Mouse (Mus musculus): ENCODE measurements around the gene Fgf2.

Fgf2 gene

DNA sequence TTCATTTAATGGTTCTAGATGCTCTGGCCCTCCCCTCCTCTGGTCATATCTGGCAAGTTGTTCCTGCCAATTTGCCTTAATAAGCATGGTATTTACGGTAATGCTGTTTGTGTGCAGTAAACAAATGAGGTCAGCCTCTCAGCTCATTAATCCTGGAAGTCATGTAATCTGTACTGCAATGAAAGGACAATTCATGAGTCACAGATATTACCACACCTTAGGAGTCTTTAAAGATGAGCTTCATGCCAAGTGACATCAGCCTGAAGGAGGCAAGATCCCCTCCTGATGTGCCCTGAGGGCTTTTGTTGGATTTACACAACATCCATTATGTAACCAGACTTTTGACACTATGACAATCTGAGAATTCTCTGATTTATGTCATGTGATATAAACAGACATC, 6.6 kb downstream of the Fgf2 start:
- in situ Hi-C loops (cut with MboI), result no loop called here

DNA sequence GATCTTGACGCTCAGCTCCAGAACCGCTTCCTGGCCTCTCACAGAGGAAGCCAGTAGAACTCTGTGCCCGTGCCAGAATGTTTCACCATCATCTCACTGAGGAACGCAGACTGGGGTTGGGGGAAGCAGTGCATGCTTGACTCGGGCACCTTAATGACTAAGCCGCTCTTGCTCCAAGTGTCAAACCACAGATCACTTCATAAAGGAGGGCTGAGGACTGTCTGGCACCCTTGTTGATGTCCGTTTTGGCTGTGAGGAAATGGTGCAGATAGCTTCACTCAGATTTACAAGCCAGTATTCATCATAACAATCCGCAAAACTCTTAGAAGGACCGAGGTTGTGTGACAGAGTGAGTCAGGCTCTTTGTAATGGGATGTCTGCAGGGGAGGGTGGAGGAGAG, 12.6 kb downstream of the Fgf2 start:
- in situ Hi-C loops (cut with MboI), result no loop called here

GRCm38 (mm10) chr3:37365144-37365543, 17.0 kb downstream of the Fgf2 start:
- in situ Hi-C loops (cut with MboI), result no loop called here

DNA sequence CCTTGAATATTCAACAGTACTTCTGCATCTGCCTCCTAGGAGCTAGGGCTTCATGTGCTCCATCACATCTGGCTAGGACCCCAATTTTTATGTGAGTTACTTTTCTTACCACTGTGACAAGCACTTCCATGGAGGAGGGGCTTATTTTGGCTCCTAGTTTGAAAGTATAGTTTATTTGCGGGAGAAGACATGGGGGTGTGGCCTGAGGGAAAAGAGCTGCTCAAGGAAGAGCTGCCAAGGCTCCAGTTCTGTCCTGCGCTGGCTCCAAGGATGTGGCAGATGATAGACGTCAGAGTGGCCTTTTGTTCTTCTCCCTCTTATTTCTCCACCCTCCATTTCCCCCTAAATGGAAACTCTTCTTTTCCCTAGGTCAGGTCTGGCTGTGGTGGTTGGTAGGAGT, 17.8 kb downstream of the Fgf2 start:
- in situ Hi-C loops (cut with MboI), result no loop called here

GRCm38 (mm10) chr3:37366381-37367053, 18.4 kb downstream of the Fgf2 start:
- in situ Hi-C loops (cut with MboI), result no loop called here

DNA sequence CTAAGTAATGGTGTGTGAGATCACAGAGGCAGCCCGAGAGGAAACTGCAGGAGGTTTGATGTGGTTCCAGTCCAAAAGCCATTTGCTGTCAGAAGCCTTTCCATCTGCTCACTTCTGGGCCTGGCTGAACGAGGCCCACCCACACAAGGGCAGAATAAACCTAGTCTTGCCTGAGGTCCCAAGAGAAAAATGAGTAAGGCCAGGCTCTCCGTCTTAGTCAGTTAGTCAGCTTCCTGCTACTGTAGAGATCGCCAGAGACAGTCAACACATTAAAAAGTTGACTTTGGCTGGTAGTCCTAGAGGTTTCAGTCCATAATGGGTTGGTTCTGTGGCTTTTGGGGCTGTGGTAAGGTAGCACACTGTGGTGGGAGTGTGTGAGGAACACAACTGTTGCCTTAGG, 22.3 kb downstream of the Fgf2 start:
- in situ Hi-C loops (cut with MboI), result no loop called here

GRCm38 (mm10) chr3:37373712-37374111, 25.6 kb downstream of the Fgf2 start:
- in situ Hi-C loops (cut with MboI), result no loop called here

DNA sequence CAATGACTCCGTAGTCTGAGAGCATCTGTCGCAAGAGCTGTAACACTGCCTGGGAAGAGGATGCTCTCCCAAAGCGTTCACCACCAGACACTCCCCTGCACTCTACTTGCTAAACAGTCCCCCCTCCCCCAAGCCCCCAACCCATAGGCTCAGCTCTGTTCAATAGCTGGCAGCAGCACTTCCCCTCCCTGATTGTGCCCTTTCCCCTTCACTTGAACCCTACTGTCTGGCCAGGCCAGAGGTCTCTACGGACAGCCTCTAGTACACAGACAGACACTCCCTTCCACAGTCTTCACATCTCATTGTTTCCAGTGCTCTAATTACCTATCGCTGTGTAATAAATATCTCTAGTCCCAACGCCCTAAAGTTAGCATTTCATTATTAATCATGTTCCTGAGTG, 29.8 kb downstream of the Fgf2 start:
- in situ Hi-C loops (cut with MboI), result no loop called here

DNA sequence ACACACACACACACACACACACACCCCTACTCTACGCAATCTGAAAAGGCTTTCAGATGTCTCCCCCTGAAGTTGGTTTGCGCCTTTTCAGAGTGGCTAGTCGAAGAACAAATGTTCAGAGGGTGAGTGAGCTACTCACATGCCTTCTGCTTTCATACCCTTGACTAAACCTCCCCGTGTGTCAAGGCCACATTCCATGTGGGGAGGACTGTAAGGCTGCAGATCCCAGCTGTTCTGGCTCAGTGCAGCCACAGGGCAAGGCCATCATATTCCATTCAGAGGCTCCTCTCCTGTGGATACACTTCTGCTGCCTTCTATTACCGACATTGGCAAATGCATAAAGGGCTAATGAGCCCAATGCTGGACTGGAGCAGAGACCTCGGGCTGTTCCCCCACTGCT, 30.3 kb downstream of the Fgf2 start:
- in situ Hi-C loops (cut with MboI), result no loop called here

DNA sequence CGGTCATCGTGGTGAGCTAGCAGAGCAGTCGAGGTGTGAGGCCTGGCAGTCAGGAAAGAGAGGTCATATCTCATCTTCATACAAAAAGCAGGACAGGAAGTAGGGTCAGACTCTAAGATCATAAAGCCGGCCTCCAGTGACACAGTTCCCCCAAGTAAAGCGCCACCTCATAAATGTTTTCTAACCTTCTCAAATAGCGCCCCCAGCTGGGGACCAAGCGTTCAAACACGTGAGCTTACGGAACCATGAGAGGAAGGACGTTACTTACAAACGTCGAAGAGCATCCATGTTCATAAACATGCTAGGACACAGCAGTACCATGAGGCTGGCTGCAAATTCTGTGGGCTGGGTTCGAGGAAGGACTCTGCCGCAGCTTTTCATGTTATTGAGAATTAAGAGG, 31.1 kb downstream of the Fgf2 start:
- in situ Hi-C loops (cut with MboI), result no loop called here

DNA sequence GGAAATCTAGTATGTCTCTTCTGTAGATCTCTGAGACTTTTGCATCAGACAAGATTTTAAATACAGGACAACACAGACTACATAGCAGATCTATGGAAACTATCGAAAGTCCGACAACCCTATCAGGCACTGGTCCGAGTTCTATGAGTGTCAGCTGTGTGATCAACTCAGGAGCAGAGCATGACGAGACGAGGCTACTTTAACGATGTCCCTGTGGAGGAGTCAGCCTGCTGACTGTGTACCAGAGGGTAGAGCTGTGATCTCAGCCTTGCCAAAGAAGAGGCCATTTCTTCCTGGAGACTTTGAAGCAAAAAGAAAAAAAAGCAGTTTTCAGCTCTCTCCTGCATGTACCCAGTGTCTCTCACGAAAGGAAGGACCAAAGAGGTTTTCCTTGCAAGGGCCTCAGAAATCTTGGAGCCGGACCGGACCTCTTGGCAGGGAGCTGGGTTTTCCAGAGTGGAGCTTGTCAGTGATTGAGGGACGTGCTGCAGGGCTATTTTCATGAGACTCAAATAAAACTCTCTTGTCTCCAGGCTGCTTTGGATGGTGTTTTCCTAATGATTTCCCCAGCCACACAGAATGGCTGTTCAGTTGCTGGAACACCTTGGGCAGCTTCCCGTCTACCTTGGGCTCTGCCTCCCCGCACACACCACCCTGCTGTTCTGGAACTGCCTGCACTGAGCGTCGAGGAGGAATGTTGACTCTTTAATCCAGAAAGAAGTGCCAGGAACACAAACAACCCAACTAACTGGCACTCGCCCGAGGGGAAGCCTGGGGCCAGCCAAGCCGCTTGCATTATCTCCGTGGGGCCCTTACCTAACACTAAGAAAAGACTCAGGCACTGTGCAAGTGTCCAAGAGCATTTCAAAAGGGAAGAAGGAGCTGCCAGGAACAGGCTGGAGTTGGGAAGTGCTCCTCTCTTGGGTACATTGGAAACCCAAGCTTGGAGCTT, 32.1 kb downstream of the Fgf2 start:
- in situ Hi-C loops (cut with MboI), result no loop called here

DNA sequence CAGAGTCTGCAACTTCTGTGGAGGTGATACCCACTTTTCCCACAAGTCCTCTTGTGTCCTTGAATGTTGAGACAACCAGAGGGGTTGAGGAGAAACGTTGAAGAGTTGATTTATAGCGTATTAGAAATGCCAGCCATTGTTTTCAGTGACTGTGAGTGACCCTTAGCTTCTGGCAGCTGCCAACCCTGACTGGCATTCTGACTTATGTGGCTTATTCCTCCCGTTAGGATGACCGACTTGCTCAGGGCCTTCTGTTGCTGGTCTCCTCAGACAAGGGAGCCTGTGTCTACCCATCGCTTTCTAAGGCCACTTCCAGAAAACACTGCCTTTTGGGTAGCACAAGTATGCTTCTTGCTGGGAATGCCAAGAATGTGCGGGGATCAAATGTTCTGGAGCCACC, 33.3 kb downstream of the Fgf2 start:
- in situ Hi-C loops (cut with MboI), result no loop called here

DNA sequence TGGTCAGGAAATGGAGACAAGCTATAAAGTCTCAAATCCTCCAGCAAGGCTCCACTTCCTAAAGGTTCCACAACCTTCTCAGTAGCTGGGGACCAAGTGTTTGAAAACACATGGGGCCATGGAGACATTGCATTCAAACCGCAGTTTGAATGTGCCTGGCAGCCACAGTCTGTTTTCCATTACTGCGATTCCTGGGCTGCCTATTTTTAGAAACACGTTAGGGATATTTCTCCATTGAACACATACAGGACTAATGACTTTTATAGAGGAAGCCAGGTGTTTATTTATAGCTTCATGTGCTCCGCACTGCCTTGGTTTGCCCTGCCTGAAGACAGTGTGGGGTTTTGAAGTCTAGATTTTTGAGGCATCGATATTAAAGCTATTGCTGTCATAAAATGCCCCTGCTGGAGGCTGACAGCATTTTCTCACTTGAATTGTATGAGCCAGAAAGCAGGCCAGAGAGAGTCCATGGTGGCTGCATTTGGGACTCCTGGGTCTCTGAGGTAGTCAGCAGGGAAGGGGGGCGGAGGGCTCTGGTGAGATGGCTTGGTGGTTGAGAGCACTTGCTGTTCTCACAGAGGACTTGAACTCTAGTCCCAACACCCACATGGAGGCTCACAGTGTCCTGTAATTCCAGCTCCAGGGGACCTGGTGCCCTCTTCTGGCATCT, 35.1 kb downstream of the Fgf2 start:
- in situ Hi-C loops (cut with MboI), result no loop called here

DNA sequence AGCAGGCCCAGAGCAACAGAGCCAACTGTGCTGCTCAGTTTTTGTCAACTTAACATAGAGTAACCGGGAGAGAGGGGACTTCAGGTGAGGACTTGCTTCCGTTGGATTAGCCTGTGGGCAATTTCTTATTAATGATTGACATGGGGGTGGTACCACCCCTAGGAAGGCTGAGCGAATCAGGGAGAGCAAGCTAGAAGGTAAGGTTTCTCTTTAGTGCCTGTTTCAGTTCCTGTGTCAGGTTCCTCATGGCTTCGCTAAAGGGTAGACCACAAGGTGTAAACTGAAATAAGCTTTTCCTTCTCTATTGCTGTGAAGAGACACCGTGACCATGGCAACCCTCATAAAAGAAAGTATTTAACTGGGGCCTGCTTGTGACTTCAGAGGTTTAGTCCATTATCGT, 39.2 kb downstream of the Fgf2 start:
- in situ Hi-C loops (cut with MboI), result no loop called here

- in situ Hi-C loops (cut with MboI), result no loop called here
Observed at GRCm38 (mm10) chr3:37396930-37397608, 48.9 kb downstream of the Fgf2 start.

GRCm38 (mm10) chr3:37397646-37398045, 49.5 kb downstream of the Fgf2 start:
- in situ Hi-C loops (cut with MboI), result no loop called here

- in situ Hi-C loops (cut with MboI), result no loop called here
Observed at GRCm38 (mm10) chr3:37398661-37399395, 50.7 kb downstream of the Fgf2 start.

GRCm38 (mm10) chr3:37401729-37402610, 53.8 kb downstream of the Fgf2 start:
- in situ Hi-C loops (cut with MboI), result no loop called here

GRCm38 (mm10) chr3:37407598-37407997, 59.5 kb downstream of the Fgf2 start:
- in situ Hi-C loops (cut with MboI), result no loop called here

DNA sequence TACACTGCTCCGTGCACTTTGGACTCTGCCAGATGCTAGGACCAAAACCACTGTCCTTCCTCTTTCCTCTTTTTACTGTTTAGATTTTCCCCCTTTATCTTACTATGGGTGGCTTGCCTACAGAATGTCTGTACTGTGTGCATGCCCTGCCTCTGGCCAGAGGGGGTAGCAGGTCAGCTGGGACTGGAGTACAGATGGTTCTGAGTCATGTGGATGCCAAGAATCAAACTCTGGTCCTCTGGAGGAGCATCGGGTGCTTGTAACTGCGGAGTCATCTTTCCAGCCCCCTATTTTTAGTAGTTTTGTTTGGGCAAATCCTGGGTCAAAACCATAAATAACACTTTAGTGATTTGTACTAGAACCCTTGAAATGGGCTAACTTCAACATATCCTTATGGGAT, 65.3 kb downstream of the Fgf2 start:
- in situ Hi-C loops (cut with MboI), result no loop called here
